Mouse (Mus musculus): ENCODE results near the gene Cdkal1. TPM values are rescaled to one million over a fixed set of nuclear protein-coding genes. Genes with fewer than 3 reads are reported as not detected.

Cdkal1 gene
- total RNA-seq, 2 experiments from 2014 or later = 21.3 to 34.2 TPM

GRCm38 (mm10) chr13:29580009-29580408 is 275.5 kb downstream of the Cdkal1 start:
- no peak for DNase-seq

- no peak for DNase-seq
Measured at GRCm38 (mm10) chr13:29578621-29579020, 276.9 kb downstream of the Cdkal1 start.

- DNase-seq = peak; percentile 9
Measured at GRCm38 (mm10) chr13:29574784-29575183, 280.7 kb downstream of the Cdkal1 start.

GRCm38 (mm10) chr13:29572477-29572876 is 283.0 kb downstream of the Cdkal1 start:
- no peak for DNase-seq

- DNase-seq = no peak
Measured at GRCm38 (mm10) chr13:29565710-29566109, 289.8 kb downstream of the Cdkal1 start.

GRCm38 (mm10) chr13:29559188-29559587 is 296.3 kb downstream of the Cdkal1 start:
- no peak for DNase-seq

GRCm38 (mm10) chr13:29555160-29555785 is 300.2 kb downstream of the Cdkal1 start:
- peak; percentile 21 for DNase-seq

- no peak for DNase-seq
Measured at GRCm38 (mm10) chr13:29553792-29554191, 301.7 kb downstream of the Cdkal1 start.

- DNase-seq = no peak
Measured at GRCm38 (mm10) chr13:29552322-29552870, 303.1 kb downstream of the Cdkal1 start.

- no peak for DNase-seq
Measured at GRCm38 (mm10) chr13:29550886-29551285, 304.6 kb downstream of the Cdkal1 start.

GRCm38 (mm10) chr13:29550203-29550602 is 305.3 kb downstream of the Cdkal1 start:
- DNase-seq = no peak

GRCm38 (mm10) chr13:29549761-29550160 is 305.7 kb downstream of the Cdkal1 start:
- DNase-seq = no peak

GRCm38 (mm10) chr13:29537906-29538305 is 317.6 kb downstream of the Cdkal1 start:
- DNase-seq = no peak

- DNase-seq = no peak
Measured at GRCm38 (mm10) chr13:29533586-29533985, 321.9 kb downstream of the Cdkal1 start.

GRCm38 (mm10) chr13:29528344-29528743 is 327.1 kb downstream of the Cdkal1 start:
- DNase-seq = no peak

- no peak for DNase-seq
Measured at GRCm38 (mm10) chr13:29521321-29521720, 334.2 kb downstream of the Cdkal1 start.

GRCm38 (mm10) chr13:29514071-29514470 is 341.4 kb downstream of the Cdkal1 start:
- DNase-seq = no peak

GRCm38 (mm10) chr13:29504861-29505568 is 350.5 kb downstream of the Cdkal1 start:
- peak; percentile 8 for DNase-seq

- DNase-seq = peak; percentile 16
Measured at GRCm38 (mm10) chr13:29503147-29504044, 352.1 kb downstream of the Cdkal1 start.

GRCm38 (mm10) chr13:29502481-29503146 is 352.9 kb downstream of the Cdkal1 start:
- DNase-seq = no peak

- DNase-seq = no peak
Measured at GRCm38 (mm10) chr13:29501173-29501572, 354.3 kb downstream of the Cdkal1 start.

- DNase-seq = no peak
Measured at GRCm38 (mm10) chr13:29499750-29500149, 355.7 kb downstream of the Cdkal1 start.

Data from adrenal gland, postnatal 10 days (tissue).